Mouse (Mus musculus): ENCODE results near the gene Ubac2.
"Not testable (repeated sequence)": the region's sequence is repeated elsewhere in the genome, so short reads cannot be mapped to it uniquely, and the experiment has no call there.

Gene Ubac2

DNA sequence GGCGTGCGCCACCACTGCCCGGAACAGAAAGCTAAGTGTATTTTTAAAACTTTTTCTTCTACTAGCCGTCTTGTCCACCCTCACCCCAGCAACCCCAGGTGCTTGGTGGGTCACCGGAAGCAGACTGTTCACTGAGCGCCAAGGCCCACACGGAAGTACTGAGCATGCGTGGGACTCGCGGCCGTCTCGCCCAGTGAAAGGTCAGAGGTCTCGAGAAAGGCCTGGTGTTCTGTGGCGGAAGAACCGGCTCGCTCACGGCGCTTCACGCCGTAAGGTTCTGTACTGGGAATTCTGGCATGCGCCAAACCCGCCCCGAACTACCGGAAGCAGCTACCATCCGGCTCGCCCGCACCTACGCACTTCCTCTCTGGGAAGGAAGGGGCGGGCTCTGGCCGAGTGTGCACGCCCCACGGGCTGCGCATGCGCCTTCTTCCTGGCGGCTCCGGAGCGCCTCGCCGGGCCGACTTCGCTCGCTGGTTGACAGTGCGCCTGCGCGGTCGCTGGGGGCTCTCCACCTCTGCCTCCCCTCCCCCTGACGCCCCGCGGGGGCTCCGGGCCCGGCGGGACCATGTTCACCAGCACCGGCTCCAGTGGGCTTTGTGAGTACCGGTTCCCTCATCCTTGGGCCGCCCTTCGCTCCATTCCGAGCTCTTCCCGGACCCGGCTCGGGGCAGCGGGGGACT is at the start of gene Ubac2:
Gene Ubac2 (plus strand): TSS at position 445 of the 683 bp plus-strand sequence.
- DNase-seq (ENCODE audit: low read depth), result peak; percentile 98

DNA sequence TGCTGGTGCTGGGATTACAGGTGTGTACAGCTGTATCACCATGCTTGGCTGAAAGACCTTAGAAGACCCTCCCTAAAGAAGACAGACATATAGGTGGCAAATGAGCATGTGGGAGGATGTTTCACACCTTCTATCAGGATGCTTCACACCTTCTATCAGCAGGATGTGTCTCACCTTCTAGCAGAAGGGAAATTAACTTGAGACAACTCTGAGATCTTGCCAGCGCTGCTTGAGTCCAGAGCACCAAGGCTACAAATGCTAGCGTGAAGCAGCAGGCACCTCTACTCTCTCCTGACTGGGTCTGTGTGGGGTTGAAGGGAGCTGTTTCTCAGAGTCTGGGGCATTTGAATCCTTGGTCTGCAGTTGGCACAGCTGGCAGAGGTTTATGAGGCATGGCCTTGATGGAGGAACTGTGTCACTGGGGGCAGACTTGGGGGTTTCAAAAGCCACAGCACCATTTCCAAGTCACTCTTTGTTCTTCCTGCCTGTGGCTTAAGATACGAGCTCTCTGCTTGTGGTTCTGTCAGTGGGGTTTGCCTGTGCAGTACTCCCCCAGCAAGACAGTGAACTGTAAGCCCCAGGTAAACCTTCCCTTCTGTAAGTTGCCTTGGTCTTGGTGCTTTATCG is 48.5 kb upstream of the Ubac2 start:
- DNase-seq (ENCODE audit: low read depth), result peak; percentile 28

DNA sequence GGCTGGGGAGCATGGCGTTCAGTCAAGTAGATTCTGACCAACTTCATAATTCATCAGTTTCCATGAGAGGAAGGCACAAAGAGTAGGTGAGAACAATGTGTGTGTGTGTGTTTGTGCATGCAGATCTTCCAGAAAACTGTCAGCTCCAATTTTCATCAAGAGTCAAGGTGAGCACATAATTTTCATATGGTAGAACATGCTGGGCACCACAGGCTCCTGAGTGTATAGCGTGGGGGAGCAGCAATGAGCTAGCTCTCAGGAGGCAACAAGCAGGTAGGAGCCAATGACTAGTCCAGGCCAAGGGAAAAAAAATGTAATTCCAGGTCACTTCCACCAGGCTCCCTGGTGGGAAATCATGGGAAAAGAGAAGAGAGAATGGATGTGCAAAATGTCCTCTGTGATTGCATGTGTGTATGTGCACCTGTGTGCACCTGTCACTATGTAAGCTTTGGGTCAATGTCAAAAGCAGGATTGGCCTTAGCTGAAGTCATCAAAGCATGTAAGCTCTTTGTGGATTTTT is 45.4 kb upstream of the Ubac2 start:
- DNase-seq (ENCODE audit: low read depth), result no peak

DNA sequence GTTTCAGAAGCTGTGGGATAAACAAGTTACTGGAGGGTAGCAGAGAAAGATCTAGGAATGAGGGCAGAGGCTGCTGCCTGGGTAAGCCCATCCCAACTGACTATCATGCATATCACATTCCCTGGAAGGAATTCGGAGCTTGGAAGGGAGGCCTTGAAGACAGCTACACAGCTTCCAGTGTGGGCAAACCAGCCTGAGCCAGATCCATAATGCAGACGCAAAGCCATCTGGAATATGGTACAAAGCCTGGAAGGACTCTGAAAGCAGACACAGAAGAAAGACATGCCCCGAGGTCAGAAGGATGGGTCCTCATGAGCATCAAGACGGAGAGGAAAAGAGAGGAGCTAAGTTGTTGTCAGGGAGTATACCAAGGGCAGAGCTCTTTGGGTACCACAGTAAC is 40.3 kb upstream of the Ubac2 start:
- DNase-seq (ENCODE audit: low read depth), result no peak

DNA sequence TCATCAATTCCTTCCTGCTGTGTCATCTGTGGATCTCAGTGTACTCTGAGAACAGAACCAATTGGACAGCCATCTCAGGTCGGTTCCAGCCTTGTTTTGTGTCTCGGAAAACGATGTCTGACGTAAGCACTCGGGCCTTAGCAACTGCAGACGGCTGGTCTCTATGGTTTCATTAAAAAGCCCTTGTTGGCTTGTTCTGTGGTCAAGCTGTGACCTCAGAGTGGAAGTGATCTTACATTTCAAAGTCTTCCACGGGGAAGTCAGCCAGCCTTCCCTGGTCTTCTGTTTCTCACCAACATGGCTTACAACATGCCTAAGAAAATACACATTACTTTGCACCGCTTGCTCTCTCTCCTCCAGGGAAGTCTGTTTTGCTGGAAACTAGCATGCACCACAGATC is 38.2 kb upstream of the Ubac2 start:
- peak; percentile 10 for DNase-seq (ENCODE audit: low read depth)

DNA sequence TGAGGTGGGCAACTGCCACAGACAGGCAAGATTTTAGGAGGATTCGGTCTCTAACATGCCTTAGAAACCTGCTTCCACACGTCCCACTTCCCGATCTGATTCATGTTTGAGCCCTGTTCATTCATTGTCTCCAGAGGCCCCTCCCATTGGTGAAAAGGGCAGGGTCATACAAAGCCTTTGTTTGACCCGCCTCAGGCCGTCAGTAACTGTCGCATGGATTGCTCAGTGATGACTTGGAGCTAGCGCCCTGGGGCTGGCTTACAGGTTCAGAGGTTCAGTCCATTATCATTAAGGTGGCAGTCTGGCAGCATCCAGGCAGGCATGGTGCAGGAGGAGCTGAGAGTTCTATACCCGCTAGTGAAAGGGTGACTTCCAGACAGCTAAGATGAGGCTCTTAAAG is 33.9 kb upstream of the Ubac2 start:
- no peak for DNase-seq (ENCODE audit: low read depth)

DNA sequence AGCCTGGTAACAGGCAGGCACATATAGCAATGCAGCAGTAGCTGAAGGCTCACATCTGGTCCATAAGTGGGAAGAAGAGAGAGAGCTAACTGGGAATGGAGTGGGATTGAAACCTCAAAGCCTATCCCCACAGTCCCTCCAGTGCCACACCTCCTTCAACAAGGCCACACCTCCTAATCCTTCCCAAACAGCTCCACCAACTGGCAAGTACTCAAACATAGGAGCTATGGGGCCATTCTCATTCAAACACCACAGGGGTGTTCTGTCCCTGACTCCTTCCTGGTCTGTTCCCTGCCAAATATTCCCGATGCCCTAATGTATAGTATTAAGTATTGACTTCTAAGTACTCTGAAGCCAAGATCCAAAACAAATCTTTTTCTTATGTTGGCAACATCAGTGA is 27.2 kb upstream of the Ubac2 start:
- DNase-seq (ENCODE audit: low read depth), result no peak

DNA sequence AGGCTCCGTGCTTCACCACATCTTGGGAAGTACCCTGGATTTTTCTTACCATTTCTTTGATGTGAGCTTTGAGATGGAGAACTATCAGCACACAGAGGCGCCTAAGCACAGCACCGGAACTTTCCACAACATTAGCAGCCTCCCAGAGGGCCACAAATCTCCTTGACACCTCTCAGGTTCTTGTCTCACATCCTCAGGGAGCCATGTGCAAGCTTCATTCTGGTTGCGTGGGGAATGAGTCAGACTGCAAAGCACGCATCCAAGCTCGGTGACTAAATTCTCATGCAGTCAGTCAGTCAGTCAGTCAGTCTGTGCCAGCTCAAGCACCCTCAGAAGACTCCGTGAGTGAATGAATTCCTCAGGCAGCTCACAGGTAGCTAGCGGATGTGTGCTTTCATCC is 25.9 kb upstream of the Ubac2 start:
- no peak for DNase-seq (ENCODE audit: low read depth)

DNA sequence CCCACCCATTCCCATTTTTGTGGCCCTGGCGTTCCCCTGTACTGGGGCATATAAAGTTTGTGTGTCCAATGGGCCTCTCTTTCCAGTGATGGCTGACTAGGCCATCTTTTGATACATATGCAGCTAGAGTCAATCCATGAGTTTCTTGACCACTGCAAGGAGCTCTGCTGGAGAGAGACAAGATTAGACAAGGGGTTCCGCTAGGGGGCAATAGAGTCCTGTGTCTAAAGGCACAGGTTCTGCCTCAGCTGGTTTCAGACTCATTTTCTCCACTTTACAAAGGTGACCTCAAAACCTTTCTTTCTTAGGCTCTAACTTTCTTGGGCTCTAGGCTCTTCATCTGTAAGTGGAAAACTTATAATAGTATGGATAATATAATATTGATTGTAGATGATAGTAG is 13.3 kb upstream of the Ubac2 start:
- DNase-seq (ENCODE audit: low read depth), result peak; percentile 85

DNA sequence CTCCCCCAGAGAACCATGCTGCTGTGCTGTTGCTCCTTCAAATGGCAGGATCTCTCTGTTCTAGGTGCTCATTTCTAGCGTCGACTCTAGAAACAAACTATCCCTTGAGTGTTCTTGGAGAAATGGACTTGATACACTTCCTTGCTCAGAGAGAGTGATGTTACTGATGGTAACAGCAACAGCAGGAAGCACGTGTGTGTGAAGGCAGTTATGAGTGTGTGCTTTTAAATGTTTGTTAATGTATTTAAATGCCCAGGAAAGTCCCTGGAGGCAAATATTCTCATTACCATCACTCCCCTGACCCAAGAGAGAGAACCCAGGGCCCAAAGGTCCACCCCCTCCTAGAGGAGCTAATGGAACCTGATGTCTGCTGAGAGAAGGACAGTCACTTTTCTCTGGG is 11.8 kb upstream of the Ubac2 start:
- no peak for DNase-seq (ENCODE audit: low read depth)

DNA sequence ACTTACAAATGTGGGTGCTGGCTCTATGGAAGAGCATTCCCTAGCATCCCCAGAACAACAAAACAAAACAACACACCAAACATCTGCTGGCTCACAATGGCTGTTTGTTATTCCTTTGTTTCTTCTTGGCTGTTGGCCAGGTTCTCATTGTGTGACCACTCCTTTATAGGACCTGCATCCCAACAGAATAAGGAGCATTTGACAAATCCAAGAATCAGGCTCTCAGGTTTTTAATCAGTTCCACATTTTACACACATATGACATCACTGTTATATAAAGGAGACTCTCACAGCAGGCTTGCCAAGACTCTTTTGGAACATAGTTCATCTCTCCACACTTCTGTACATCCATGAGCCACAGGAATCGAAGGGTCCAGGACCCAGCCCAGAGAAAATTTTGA is 9.3 kb upstream of the Ubac2 start:
- no peak for DNase-seq (ENCODE audit: low read depth)

DNA sequence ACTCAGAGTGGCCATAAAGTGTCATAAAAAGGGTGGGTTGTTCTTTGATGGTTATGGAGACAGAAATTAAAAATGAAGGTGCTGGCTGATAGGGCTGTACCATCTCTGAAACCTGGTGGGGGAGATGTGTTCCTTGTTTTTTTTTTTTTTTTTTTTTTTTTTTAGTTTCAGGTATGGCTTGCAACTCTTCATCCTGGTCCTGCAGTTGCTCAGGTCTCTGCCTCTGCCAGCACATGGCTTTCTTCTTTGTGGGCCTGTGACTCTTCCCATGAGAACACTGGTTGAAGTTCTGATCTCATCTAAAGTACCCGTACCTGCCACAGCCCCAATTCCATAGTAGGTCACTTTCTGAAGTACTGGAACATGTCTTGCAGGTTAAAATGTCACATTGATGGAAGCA is 5.7 kb upstream of the Ubac2 start:
- DNase-seq (ENCODE audit: low read depth), result no peak

DNA sequence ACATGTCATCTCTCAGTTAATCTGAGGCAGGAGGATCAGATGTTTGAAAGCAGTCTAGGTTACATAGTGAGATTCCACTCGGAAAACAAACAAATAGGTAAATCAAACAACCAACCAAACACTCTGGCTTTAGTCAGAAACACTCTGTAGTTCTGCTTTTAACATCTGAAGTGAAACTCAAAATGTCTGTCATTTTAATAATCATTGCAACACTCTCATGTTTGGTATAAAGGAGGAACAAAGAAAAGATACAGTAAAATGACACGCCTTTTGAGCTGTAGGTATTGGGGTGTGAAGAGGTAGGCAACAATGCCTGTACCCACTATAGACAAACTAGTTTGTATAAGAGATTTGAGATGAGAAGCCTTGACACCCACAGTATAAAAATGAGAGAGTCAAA is 5.2 kb upstream of the Ubac2 start:
- DNase-seq (ENCODE audit: low read depth), result no peak

DNA sequence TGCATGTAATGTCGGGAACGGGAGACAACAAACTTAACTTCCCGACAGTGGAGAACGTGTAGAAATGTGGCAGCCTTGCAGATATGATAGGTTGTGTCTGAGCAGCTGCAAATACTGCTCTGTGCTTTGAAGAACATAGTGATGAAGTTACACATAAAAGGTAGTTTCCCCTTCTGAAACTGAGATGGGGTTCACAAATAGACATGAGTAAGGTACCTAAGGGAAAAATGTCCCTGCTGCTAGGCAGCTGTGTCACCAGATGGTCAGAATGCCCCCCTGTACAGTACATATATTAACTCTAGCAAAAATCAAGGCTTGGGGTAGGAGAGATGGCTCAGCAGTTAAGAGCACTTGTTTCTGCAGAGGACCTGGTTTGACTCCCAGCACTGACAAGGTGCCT is 4.8 kb upstream of the Ubac2 start:
- no peak for DNase-seq (ENCODE audit: low read depth)

DNA sequence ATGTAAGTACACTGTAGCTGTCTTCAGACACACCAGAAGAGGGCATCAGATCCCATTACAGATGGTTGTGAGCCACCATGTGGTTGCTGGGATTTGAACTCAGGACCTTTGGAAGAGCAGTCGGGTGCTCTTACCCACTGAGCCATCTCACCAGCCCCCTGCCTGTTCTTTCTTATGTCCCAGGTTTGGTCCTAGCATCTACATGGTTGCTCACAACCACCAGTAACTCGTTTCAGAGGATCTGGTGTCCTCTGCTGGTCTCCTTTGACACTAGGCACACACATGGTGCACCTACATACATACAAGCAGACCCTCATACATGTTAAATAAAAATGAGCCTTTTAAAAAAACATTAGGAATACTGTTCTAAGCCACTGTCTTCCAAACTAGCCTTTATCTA is 2.2 kb upstream of the Ubac2 start:
- DNase-seq (ENCODE audit: low read depth), result not testable (repeated sequence)

DNA sequence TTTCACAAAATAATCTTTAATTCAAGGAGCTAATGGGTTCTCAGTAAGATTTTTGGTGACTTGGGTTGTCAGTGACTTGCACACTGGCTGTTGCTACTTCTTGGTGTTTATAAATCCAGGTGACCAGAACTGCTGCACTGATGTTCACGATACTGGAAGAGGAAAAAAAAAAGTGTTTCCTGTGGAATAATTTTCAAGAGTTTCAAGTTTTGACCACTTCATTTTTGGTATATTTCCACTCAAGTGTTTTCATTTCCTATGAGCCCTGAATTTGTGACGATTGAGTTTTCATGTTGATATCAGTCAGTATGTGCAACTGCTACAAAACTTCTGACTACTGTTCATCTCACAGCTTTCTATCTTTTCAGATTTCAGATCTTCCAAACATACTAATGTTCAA is 1.6 kb upstream of the Ubac2 start:
- DNase-seq (ENCODE audit: low read depth), result no peak

DNA sequence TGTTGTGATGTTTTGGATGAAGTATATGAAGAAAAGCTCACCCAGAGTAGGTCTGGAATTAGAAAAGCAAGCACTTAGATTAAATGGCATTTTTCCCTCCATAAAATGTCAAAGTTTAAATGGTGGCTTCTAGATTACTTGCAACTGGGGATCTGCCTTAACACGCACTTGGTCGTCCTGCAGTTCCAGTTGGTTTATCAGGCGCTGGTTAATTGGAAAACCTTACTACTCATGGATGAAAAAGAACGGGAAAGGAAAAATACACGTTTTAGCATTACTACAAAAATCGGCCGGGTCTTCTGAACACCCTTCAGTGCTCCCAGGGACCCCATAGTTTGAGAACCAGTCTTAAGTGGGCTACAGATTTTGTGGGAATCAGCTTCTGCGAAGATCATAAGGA is 780 bp upstream of the Ubac2 start:
- no peak for DNase-seq (ENCODE audit: low read depth)

DNA sequence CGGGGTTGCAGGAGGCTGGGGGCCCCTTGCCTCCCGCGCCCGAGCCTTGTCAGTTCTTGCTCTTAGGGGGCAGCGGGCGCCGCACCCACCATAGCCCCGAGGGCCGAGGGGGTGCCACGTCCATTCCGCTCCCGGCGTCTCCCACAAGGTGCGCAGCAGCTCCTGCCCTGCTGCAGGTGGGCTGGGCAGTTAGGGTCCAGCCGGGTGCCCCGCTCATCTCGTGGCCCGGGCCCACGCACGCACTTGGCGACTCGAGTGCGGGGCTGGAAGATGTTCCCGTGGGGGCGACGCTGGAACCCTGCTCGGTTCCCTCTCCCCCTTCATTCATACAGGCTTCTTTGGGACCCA is 413 bp downstream of the Ubac2 start:
- DNase-seq (ENCODE audit: low read depth), result no peak

DNA sequence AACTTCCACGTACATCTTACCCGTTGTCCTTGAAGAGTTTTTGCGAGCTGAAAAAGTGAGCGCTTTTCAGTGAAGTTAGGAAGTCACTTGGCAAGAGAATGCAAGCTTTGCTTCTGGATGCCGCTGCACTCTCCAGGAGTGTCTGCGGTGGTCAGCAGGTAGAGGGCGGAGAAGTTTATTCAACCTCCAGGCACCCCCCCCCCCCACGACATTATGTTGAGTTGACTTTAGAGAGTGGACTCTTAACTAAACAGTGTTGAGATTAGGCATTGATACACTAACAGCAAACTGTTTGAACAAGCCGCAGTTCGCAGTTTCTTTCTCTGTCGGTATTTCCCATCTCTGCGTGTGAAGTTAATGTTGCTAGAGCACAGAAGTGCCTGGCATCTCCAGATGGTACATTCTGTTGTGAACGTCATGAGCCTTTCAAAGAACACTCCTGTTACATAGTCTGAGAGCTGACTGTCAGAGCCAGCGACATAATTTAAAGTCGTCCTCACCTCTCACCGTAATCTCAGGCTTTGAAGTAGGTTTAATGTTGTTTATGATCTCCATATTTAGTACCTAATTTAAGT is 933 bp downstream of the Ubac2 start:
- DNase-seq (ENCODE audit: low read depth), result peak; percentile 13

DNA sequence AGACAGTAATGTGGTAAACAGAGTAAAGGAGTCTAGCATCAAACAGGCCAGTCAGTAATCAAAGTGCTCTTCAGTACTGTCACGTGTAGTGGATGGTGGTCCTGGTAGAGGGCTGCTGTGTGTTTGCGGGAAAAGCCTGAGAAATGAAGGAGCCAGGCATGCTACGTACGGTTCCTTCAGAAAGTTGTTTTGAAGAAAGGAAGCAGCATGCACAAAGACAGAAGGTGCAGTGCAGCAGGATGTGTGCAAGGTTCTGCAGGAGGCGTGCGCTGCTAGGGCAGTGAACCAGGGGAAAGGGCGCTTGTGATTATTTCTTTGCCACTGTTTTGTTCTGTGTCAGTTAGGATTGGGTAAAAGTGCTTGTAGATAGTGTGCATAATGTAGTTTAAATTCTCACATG is 2.8 kb downstream of the Ubac2 start:
- DNase-seq (ENCODE audit: low read depth), result no peak

DNA sequence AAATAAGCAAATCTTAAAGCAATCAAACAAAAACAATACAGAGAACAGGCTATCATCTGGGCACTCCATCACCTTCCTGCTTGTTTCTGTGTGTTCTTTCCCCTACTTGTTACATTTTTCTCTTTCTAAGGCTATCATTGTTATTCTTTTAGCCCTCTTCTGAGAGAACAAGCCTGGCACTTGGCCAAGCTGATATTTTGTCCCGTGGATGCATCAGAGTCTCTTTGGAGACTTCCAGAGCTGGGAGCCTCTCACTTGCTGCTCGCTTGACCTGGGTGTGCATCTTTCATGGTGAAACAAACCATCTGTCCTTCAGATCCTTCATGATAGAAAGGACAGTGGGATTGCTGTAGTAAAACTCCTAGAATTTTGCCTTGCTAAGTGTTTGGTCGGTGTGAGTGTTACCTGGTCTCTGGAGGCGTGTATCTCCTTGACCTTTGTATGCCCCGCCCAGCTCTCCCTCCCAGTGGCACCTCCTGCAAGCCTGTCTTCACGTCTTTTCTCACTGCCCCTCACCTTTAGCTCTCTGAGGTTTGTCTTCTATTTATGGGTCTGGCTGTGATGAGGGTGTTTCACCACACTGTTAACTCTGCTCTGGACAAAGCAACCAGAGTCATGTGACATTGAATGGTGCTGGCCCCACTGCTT is 5.9 kb downstream of the Ubac2 start:
- no peak for DNase-seq (ENCODE audit: low read depth)

DNA sequence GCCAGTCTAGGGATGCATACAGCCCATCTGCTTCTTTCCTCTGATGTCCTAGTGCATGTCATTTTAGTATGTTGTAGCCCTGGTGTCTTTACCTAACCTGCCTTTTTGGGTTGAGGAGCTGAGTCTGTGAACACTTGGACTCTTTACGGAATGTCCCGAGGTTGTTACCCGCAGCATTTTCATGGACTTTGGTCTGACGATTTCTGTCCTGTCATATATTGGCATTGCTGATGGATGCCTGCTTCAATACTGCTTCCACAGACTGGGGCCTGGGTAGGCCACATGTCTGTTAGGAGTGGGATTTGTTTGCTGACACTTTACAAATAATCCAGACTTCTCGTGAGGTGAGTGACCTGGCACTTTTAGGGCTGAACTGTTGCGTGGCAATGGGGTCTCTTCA is 15.3 kb downstream of the Ubac2 start:
- no peak for DNase-seq (ENCODE audit: low read depth)

DNA sequence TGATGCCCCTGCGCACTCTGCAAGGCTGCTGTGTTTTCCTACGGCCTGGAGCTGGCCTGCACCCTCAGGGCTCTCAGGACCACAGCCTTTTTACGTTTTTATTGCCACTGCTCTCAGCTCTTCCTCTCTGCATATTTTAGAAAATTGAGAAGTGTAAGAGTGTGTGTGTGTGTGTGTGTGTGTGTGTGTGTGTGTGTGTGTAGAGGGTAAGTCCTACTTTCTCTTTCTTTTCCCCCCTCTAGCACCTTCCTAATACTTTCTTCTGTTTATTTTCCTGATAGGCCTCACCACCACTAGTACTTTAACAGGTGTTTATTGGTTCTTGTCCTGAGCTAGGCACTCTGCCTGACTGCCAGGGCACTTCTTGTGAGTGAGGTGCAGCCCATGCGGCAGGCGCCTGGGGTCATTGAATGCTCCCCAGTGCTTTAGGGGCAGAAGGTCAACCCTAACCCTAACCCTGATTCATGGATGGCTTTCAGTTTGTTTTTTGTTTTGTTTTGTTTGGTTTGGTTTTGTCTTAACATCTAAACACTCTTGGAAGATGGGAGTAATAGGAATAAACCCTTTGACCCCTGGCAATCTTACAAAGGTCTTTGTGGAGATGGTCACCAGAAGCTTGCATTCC is 16.2 kb downstream of the Ubac2 start:
- no peak for DNase-seq (ENCODE audit: low read depth)
